Mouse (Mus musculus) lung, postnatal 0 days (tissue): ENCODE data around the gene Ncdn. TPM values are rescaled to one million over a fixed set of nuclear protein-coding genes. Genes with fewer than 3 reads are reported as not detected.

Source experiments
- ATAC-seq: fragments of 200-750 bp; cut with Nextera tagmentation; 2 replicates; pipeline ENCODE4 v1.8.0; 2017; ENCODE audit warnings: moderate library complexity
- DNase-seq: peaks from one replicate; pipeline ENCODE4 v3.0.0-alpha.2; 2016; ENCODE audit warnings: low spot score
- H3K27ac ChIP-seq: fragments of 300-500 bp; sonication (generic); 2 replicates; pipeline ENCODE4 v1.5.1; 2014; ENCODE audit warnings: antibody characterized with exemption, mild to moderate bottlenecking, low read length, mixed read lengths
- H3K27me3 ChIP-seq: fragments of 300-500 bp; sonication (generic); replicated peaks from 2 replicates; pipeline ENCODE4 v1.6.1; 2014; ENCODE audit warnings: low read length, mixed read lengths; ENCODE audit not compliant: insufficient read depth
- H3K36me3 ChIP-seq: fragments of 300-500 bp; sonication (generic); 2 replicates; pipeline ENCODE4 v1.6.1; 2014; ENCODE audit warnings: low read length, mixed read lengths; ENCODE audit not compliant: insufficient read depth
- H3K4me1 ChIP-seq: fragments of 300-500 bp; sonication (generic); 2 replicates; pipeline ENCODE4 v1.6.1; 2014; ENCODE audit warnings: antibody characterized with exemption, low read depth, low read length, mixed read lengths; ENCODE audit not compliant: insufficient read depth
- H3K4me2 ChIP-seq: fragments of 300-500 bp; sonication (generic); replicated peaks from 2 replicates; pipeline ENCODE4 v1.6.1; 2014; ENCODE audit warnings: low read depth, mild to moderate bottlenecking, low read length, moderate library complexity, mixed read lengths
- H3K4me3 ChIP-seq: fragments of 300-500 bp; sonication (generic); 2 replicates; pipeline ENCODE4 v1.5.1; 2014; ENCODE audit warnings: low read depth, low read length
- H3K9ac ChIP-seq: fragments of 300-500 bp; sonication (generic); replicated peaks from 2 replicates; pipeline ENCODE4 v1.6.1; 2014; ENCODE audit warnings: low read depth, mild to moderate bottlenecking
- H3K9me3 ChIP-seq: fragments of 300-500 bp; sonication (generic); 2 replicates; pipeline ENCODE4 v1.6.1; 2016; ENCODE audit warnings: low read length, mixed read lengths
- CTCF ChIP-seq: IDR thresholded peaks from 2 replicates; pipeline ENCODE4 v1.5.1; 2016; ENCODE audit warnings: antibody characterized with exemption, mild to moderate bottlenecking
- EP300 ChIP-seq: IDR thresholded peaks from 2 replicates; pipeline ENCODE4 v1.6.1; 2016; ENCODE audit warnings: antibody characterized with exemption, mild to moderate bottlenecking, control low read depth
- WGBS: fragments of 180-500 bp; shearing (Covaris S2); extraction: QIAGEN DNeasy Blood & Tissue Kit; methylation state at CpG from one replicate; pipeline ENCODE4 v1.1.7; 2014; 5-methylcytosine and 5-hydroxymethylcytosine counted together
- polyA plus RNA-seq: library from polyadenylated mRNA; unstranded; fragments of >200 nt; fragmentation: Nextera tagmentation; extraction: Ambion mirVana; gene quantifications from 2 replicates; pipeline ENCODE4 v1.2.1, GENCODE M21; 2015

The Ncdn gene
- polyA plus RNA-seq, 1 experiment from 2014 or later, result 12.3 TPM

DNA sequence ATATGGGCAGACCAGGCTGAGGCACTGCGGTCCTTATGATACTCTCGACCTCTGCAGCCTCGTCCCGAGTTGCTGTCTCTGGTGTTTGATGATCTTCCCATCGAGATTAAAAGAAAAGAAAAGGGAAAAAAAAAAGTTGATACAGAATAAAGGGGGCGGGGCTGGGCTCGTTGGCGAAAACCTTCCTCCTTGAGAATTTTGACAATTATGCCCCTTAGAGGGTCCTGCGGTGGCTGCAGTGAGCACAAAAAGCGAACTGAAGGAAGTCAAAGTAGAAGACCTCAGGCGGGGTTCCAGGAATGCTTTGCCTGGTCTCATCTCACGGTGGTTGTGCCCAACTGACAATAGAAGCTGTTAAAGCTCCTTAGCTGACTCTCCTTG, 983 bp upstream of the Ncdn start:
- DNase-seq (no peak), ATAC-seq (no peak)
- no peaks in the 10 kb centered on the region for H3K9me3 ChIP-seq
- peak overlapping the region; percentile 76 for H3K9ac ChIP-seq
- 0 out of 2 replicates have a peak, but pooled peaks cover 4% of the 10 kb centered on the region for H3K36me3 ChIP-seq
- peak overlapping the region; percentile 96 for H3K27ac ChIP-seq
- no peaks in the 10 kb centered on the region for H3K27me3 ChIP-seq
- peaks cover 18% of the 10 kb centered on the region; the same call in 1 of the 2 replicates for H3K4me1 ChIP-seq
- TF ChIP-seq CTCF (no peak), EP300 (no peak)
- WGBS, result 2% methylated on average over 12 of the region's 12 CpGs
- H3K4me2 ChIP-seq, result peak overlapping the region; percentile 96
- peak overlapping the region; percentile 86 for H3K4me3 ChIP-seq

DNA sequence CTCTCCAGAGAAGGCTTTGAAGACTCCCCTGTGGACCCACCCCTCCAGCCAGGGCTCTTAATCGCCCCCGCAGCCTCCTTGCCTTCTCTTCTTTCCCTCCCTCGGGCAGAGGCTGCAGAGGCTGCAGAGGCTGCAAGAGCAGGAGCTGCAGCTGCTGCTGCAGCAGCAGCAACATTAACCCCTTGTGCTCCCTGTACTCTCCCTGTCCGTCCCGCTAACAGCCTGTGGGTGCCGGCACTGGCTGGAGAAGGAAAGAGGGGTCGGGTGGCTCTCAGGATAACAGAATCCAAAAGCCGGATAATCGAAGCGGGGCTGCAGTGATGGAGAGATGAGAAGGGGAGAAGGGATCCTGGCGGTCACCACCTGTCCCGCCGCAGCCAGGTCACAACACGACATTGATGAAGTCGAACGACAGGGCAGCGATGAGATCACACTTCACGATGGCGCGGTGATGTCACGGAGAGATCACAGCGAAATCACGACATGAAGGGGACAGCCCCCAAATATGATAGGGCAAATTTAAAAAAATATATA, 563 bp downstream of the Ncdn start:
- 2% methylated on average over 22 of the region's 23 CpGs for WGBS
- DNase-seq, result peak; percentile 29
- peak overlapping the region; percentile 86 for H3K4me3 ChIP-seq
- peaks cover 11% of the 10 kb centered on the region; the same call in 1 of the 2 replicates for H3K36me3 ChIP-seq
- peaks cover 18% of the 10 kb centered on the region; the same call in 1 of the 2 replicates for H3K4me1 ChIP-seq
- TF ChIP-seq EP300, result no peak
- TF ChIP-seq CTCF, result no peak
- H3K4me2 ChIP-seq, result peak overlapping the region; percentile 96
- no peak overlapping the region for H3K27ac ChIP-seq
- no peaks in the 10 kb centered on the region for H3K9me3 ChIP-seq
- H3K9ac ChIP-seq, result peak overlapping the region; percentile 76
- H3K27me3 ChIP-seq, result no peaks in the 10 kb centered on the region
- ATAC-seq, result no peak; the same call in 1 of the 2 replicates

DNA sequence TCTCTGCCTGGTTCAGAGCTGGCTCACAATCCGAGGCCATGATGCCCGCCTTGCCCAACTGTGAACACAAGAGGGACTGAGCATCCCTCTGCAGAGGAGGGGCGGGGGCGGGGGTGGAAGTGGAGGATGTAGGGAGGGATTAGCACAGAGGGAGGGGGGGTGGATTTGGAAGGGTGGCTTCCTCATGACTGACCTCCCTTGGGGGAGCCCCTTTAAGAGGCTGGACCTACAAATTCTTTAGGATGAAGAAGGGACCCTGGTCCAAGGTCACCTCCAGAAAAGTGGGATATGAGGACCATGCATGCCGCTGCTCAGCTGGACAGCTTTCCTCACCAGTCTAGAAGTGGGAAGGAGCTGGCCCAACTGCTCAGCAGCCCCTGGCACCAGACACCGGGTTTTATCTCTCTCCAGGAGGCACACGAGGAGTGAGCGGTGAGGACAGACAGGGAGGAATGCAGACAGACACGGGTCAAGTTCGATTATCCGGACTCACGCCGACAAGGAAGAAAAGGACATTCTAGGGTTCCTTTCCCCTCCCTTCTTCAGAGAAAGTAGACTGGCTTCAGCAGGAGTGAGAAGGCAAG, 1.1 kb downstream of the Ncdn start:
- Histone ChIP-seq H3K36me3 (peaks cover 11% of the 10 kb centered on the region; the same call in 1 of the 2 replicates), H3K9ac (peak overlapping the region; percentile 76), H3K4me1 (peaks cover 18% of the 10 kb centered on the region; the same call in 1 of the 2 replicates), H3K4me3 (peak overlapping the region; percentile 86), H3K27ac (no peak overlapping the region), H3K27me3 (no peaks in the 10 kb centered on the region), H3K9me3 (no peaks in the 10 kb centered on the region), H3K4me2 (peak overlapping the region; percentile 96)
- no peak for ATAC-seq
- no peak for DNase-seq
- WGBS, result 5% methylated on average over 13 of the region's 13 CpGs
- TF ChIP-seq EP300 (no peak), CTCF (0 out of 2 replicates have a peak, but pooled peaks have one; percentile 9)

DNA sequence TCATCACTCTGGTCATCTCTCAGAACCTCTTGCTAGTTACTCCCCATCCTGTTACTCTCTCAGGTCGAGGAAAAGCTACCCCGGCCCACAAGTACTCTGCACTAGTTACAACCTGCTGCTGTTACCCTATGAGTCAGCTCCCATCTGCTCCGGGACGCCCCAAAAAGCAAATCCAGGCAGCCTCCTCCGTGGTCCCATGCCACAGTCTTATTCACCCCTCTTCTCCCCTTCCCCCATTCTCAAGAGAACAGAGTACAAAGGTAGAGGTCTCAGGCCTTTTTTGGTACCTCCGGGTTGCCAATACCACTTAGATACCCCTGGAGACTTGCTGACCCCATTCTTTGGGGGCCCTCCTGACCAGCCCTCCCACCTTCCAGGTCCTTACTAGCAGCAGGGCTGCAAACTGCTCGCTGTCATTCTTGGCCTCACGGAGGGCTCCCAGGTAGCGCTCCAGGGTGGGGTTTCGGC, 1.6 kb downstream of the Ncdn start:
- Histone ChIP-seq H3K27me3 (no peaks in the 10 kb centered on the region), H3K4me2 (0 out of 2 replicates have a peak overlapping the region, but pooled peaks have one; percentile 96), H3K4me1 (peaks cover 16% of the 10 kb centered on the region; the same call in 1 of the 2 replicates), H3K4me3 (no peak overlapping the region), H3K9ac (no peak overlapping the region), H3K36me3 (peaks cover 11% of the 10 kb centered on the region; the same call in 1 of the 2 replicates), H3K9me3 (no peaks in the 10 kb centered on the region), H3K27ac (no peak overlapping the region)
- DNase-seq (no peak), ATAC-seq (no peak)
- 58% methylated on average over 10 of the region's 10 CpGs for WGBS
- no peak for TF ChIP-seq EP300
- no peak for TF ChIP-seq CTCF

DNA sequence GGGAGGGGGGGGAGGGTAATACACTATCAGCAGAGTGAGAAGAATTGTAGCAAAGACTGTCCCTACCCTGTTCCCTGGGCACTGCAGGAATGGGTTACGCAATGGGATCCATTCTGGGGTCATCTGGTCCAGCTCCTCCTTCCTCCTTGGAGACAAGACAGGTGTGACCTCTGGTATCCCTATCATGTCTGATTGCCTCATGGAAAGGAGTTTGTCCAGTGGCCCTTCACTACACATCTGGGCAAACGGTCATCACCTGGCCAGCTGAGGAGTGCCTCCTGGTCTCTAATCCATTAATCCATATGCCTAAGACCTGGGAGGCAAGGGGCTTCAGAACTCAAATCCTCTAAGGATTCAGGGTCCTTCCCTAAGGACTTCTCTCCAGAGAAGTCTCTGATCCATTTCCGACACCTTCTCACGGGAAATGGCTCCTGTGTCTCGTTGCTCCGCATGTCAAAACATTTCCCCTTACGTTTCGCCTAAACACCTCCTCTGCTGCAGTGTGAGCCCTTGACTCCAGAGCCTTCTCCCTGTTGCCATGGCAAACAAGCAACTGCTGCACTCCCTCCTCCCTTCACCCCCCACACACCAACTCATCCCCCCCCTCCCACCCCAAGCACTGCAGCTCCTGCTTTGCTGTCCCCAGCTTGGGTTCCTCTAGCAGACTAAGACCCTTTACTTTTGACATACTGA, 2.2 kb downstream of the Ncdn start:
- peaks cover 13% of the 10 kb centered on the region; the same call in 1 of the 2 replicates for H3K4me1 ChIP-seq
- H3K4me3 ChIP-seq, result no peak overlapping the region
- 78% methylated on average over 8 of the region's 8 CpGs for WGBS
- H3K27ac ChIP-seq, result no peak overlapping the region
- TF ChIP-seq CTCF, result no peak
- TF ChIP-seq EP300, result no peak
- no peaks in the 10 kb centered on the region for H3K27me3 ChIP-seq
- ATAC-seq (no peak), DNase-seq (no peak)
- H3K9me3 ChIP-seq, result no peaks in the 10 kb centered on the region
- peaks cover 11% of the 10 kb centered on the region; the same call in 1 of the 2 replicates for H3K36me3 ChIP-seq
- no peak overlapping the region for H3K4me2 ChIP-seq
- H3K9ac ChIP-seq, result no peak overlapping the region

DNA sequence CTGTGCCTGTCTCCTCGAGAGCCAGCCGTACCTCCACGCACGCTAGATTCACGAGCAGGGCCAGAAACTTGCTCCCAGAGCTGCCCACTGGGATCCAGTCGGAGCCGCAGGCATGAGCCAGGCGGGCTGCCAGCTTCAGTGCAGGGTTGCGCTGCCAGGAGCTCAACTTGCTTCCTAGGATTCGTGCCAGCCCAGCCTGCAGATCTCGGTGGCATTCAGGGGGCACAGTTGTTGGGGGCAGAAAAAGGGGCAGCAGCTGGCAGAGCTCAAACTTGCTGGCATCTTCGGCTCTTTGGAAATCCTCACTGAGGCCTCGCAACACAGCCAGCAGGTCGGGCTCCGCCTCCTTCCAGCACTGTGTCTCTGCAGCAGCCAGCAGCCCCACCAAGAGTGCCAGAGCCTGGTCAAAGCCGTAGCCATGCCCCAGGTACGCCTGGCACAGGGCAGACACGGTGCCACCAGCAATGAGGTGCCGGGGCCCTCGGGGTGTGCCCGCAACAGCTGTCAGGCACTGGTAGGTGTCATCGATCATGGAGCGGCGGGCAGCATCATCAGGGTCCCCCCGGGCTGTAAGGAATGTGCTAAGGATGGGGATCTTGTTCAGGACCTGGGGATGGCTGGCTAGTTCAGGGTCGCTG, 3.1 kb downstream of the Ncdn start:
- H3K9ac ChIP-seq, result no peak overlapping the region
- H3K4me3 ChIP-seq, result no peak overlapping the region
- H3K4me1 ChIP-seq, result peaks cover 13% of the 10 kb centered on the region; the same call in 1 of the 2 replicates
- 80% methylated on average over 26 of the region's 26 CpGs for WGBS
- peaks cover 11% of the 10 kb centered on the region; the same call in 1 of the 2 replicates for H3K36me3 ChIP-seq
- ATAC-seq, result no peak
- no peak overlapping the region for H3K4me2 ChIP-seq
- no peak for DNase-seq
- no peak overlapping the region for H3K27ac ChIP-seq
- no peak for TF ChIP-seq EP300
- no peak for TF ChIP-seq CTCF
- H3K9me3 ChIP-seq, result no peaks in the 10 kb centered on the region
- H3K27me3 ChIP-seq, result no peaks in the 10 kb centered on the region
